Mouse (Mus musculus) bone marrow macrophage, adult 2 months (primary cell): Measurements from ENCODE around the gene Gm49325.

Experiments used
- CTCF ChIP-seq: IDR thresholded peaks from 2 replicates; pipeline ENCODE4 v1.5.1; 2012; ENCODE audit warnings: low read depth, mild to moderate bottlenecking, low read length, moderate library complexity
- POLR2A ChIP-seq: IDR thresholded peaks from 2 replicates; pipeline ENCODE4 v1.6.1; 2012; ENCODE audit warnings: mild to moderate bottlenecking, low read depth, low read length, borderline replicate concordance

- no peak for TF ChIP-seq CTCF
- TF ChIP-seq POLR2A: no peak
Observed at GRCm38 (mm10) chr10:77643160-77643559, 37.2 kb downstream of the Gm49325 start.
